Mouse (Mus musculus): ENCODE data around the gene Ocln. TPM values are rescaled to one million over a fixed set of nuclear protein-coding genes. Genes with fewer than 3 reads are reported as not detected.
"Not testable (repeated sequence)": the region's sequence is repeated elsewhere in the genome, so short reads cannot be mapped to it uniquely, and the experiment has no call there.

Gene Ocln
- polyA plus RNA-seq, 1 experiment from 2014 or later = 7.7 TPM

DNA sequence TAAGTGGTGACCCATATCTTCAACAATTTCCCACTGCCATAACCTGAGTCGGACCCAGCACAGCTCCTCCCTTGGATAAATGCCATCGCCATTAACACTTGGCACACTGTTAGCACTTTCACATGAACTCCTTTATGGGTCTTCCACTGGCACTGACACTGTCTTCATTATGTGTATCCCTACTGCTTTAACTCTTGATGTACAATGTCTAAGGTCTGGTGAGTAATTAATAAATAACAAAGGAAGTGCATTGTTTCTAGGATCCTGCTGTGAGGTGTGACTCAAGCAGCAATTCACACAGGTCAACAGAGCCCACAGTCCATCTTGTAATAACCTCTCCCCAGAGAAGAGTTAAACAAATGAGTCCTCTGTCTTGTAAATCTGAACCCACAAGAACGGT lies 91.2 kb downstream of the Ocln start:
- Histone ChIP-seq H3K27ac (replicated peaks) (no peak overlapping the region), H3K4me3 (no peak overlapping the region), H3K27me3 (no peaks in the 10 kb centered on the region), H3K36me3 (peaks cover 28% of the 10 kb centered on the region), H3K4me2 (replicated peaks) (no peak overlapping the region), H3K4me1 (no peaks in the 10 kb centered on the region), H3K9me3 (no peaks in the 10 kb centered on the region), H3K9ac (replicated peaks) (no peak overlapping the region)
- no peak for ATAC-seq (replicated peaks)
- WGBS = 50% methylated on average over 3 of the region's 3 CpGs

- not testable (repeated sequence) for H3K4me2 ChIP-seq (replicated peaks); H3K9ac ChIP-seq (replicated peaks); H3K36me3 ChIP-seq; H3K4me3 ChIP-seq; H3K27me3 ChIP-seq; H3K9me3 ChIP-seq; ATAC-seq (replicated peaks); H3K4me1 ChIP-seq; H3K27ac ChIP-seq (replicated peaks)
- WGBS = 84% methylated on average over 8 of the region's 8 CpGs
Measured at GRCm38 (mm10) chr13:100452415-100453127, 99.9 kb downstream of the Ocln start, which contains the start of gene Naip1. Gene Naip1 (minus strand): TSS chr13:100452869.

DNA sequence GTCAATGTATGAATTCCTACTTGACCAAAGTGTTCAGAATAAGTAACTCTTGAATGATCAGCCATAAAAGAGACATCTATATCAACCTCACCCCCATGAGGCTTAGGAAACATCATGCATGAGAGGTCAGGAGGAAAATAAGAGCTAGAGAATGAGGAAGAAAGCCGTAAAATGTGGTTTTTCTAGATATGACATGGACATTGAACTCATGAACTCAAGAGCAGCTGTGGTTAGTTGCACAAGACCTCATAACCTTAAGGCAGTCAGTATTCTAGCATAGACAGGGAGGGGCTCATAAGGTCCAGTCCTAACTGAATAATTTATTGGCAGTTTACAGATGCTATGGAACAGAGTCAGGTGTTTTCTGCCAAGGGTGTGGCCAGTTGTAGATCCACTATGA lies 103.0 kb downstream of the Ocln start:
- Histone ChIP-seq H3K4me2 (replicated peaks) (no peak overlapping the region), H3K27me3 (no peaks in the 10 kb centered on the region), H3K4me1 (no peaks in the 10 kb centered on the region), H3K36me3 (no peaks in the 10 kb centered on the region), H3K9me3 (no peaks in the 10 kb centered on the region), H3K27ac (replicated peaks) (no peak overlapping the region), H3K9ac (replicated peaks) (no peak overlapping the region), H3K4me3 (no peak overlapping the region)
- no peak for ATAC-seq (replicated peaks)
- WGBS = 88% methylated on average over 1 of the region's 1 CpGs

Other genes with a start within 250 kb of the Ocln start
- 0.05 TPM in 2 replicates for gene Naip6, start 235.0 kb downstream of the Ocln start, polyA plus RNA-seq (2015; fragmentation: Nextera tagmentation; extraction: Ambion mirVana)
- not detected in 2 replicates for gene Naip1, start 99.8 kb downstream of the Ocln start, polyA plus RNA-seq (2015; fragmentation: Nextera tagmentation; extraction: Ambion mirVana)
- 69.6 and 70.8 TPM in 2 replicates for gene Gtf2h2, start 60.1 kb downstream of the Ocln start, polyA plus RNA-seq (2015; fragmentation: Nextera tagmentation; extraction: Ambion mirVana)
- gene Marveld2, start 64.3 kb upstream of the Ocln start, polyA plus RNA-seq (2015; fragmentation: Nextera tagmentation; extraction: Ambion mirVana) = 1.1 and 1.4 TPM in 2 replicates
- gene Ak6, start 98.3 kb upstream of the Ocln start, polyA plus RNA-seq (2015; fragmentation: Nextera tagmentation; extraction: Ambion mirVana) = 349 and 353 TPM in 2 replicates
- gene Rad17, start 98.3 kb upstream of the Ocln start, polyA plus RNA-seq (2015; fragmentation: Nextera tagmentation; extraction: Ambion mirVana) = 21.6 and 23.5 TPM in 2 replicates
- gene Taf9, start 98.9 kb upstream of the Ocln start, polyA plus RNA-seq (2015; fragmentation: Nextera tagmentation; extraction: Ambion mirVana) = 17.1 and 25.6 TPM in 2 replicates
- gene Ccdc125, start 117.0 kb upstream of the Ocln start, polyA plus RNA-seq (2015; fragmentation: Nextera tagmentation; extraction: Ambion mirVana) = 1.7 and 1.8 TPM in 2 replicates
- gene Cdk7, start 178.2 kb upstream of the Ocln start, polyA plus RNA-seq (2015; fragmentation: Nextera tagmentation; extraction: Ambion mirVana) = 55.0 and 56.2 TPM in 2 replicates
- gene Mrps36, start 191.9 kb upstream of the Ocln start, polyA plus RNA-seq (2015; fragmentation: Nextera tagmentation; extraction: Ambion mirVana) = 111 and 119 TPM in 2 replicates
- 16.2 and 16.3 TPM in 2 replicates for gene Cenph, start 223.2 kb upstream of the Ocln start, polyA plus RNA-seq (2015; fragmentation: Nextera tagmentation; extraction: Ambion mirVana)
- gene Ccnb1, start 233.9 kb upstream of the Ocln start, polyA plus RNA-seq (2015; fragmentation: Nextera tagmentation; extraction: Ambion mirVana) = 128 and 144 TPM in 2 replicates